Mouse (Mus musculus) liver, embryonic 14.5 days (tissue): ENCODE results near the gene Treh.

Source experiments
- CTCF ChIP-seq: IDR thresholded peaks from 2 replicates; pipeline ENCODE4 v1.5.1; 2016; ENCODE audit warnings: antibody characterized with exemption, low read depth, control low read depth
- EP300 ChIP-seq: IDR thresholded peaks from 2 replicates; pipeline ENCODE4 v1.6.1; 2016; ENCODE audit warnings: antibody characterized with exemption, low read depth

GRCm38 (mm10) chr9:44688013-44688412 lies 15.0 kb downstream of the Treh start:
- TF ChIP-seq CTCF: no peak
- TF ChIP-seq EP300: no peak
